Mouse (Mus musculus): ENCODE data around the gene Gm26897.

Gene Gm26897

DNA sequence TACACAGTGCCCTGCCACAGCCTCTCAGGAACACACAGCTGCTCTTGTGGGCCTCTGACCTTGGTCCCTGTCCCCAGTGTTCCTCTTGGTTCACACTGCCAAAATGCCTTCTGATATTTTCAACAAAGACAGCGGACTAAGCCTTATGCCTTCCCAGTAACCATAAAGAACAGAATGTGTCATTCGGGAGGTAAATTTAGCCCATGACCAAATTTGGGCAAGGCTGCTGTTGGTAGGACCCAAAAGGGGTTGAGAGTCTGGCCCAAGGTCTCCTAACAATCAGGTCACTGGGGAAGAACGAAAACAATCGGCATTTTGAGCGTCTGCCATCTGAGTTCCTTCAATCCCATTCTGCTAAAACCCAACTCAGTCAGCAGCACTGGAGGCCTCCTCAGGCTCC, 15.9 kb downstream of the Gm26897 start:
- no peak for DNase-seq (ENCODE audit: extremely low spot score, low read depth, low spot score)

DNA sequence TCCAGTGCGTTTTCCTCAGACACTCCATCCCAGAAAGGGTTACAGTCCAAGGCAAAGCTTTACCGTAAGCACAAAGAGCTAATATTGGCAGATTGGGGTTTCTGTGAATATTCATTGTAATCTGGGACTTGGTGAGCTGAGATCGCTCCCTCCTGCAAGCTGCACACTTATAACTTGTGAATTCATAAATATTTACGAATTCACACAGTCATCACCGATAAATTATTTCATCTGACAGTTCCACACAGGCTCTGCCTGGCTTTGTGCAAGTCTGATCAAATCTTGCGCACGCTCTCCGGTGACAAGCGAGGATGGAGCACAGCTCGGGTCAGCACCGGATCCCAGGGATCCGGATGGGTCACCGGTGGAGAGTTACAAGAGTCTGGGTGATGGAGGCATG, 16.4 kb downstream of the Gm26897 start:
- DNase-seq (ENCODE audit: extremely low spot score, low read depth, low spot score): no peak

DNA sequence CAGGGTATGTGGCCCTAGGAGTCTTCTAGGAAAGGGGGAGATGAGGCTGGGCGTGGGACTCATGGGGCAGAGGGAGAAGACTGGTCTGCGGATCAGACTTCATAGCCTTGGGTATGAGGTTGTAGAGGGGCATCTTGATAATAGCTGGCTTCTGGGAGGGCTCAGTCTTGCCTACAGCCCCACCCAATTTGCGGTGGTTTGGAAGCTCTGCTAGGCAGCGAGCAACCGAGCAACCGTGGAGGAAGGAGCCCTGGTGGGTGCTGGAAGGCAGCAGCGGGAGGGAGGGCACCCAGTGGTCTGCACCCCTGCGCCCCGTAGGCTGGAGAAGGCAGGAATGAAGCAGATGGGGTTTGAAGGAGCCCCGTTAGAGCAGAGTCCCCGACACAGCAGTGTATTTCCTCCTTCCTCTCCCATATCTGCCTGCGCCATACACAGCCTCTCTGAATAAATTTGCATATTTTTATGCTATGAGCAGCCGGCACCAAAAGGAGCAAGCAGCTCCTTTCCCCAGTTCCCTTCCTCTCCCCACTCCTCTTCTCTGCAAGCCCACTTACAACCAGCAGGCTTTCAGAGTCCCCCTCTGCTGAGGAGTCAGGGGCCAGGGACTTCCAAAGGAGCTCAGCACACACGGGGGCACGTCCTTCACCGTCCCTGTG, 20.9 kb downstream of the Gm26897 start:
- DNase-seq (ENCODE audit: extremely low spot score, low read depth, low spot score): no peak

DNA sequence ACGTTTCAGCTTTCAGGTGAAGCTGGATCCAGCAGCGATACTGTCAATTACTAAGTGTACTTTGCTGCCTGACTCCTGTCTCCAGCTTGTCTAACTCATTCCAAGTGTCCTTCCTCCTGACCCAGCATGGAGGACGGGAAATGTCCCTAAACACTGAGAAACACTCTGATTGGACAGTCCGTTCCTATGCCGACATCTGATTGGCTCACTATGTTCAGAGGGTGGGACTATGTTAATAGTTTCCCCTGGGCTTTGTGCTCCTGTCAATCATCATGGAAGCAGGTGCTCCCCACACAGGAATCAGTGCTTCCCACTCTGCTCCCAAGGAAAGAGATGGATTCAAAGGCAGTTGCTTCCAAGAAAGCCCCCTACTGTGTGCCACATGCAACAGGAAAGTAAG, 21.6 kb downstream of the Gm26897 start:
- peak; percentile 71 for DNase-seq (ENCODE audit: extremely low spot score, low read depth, low spot score)

DNA sequence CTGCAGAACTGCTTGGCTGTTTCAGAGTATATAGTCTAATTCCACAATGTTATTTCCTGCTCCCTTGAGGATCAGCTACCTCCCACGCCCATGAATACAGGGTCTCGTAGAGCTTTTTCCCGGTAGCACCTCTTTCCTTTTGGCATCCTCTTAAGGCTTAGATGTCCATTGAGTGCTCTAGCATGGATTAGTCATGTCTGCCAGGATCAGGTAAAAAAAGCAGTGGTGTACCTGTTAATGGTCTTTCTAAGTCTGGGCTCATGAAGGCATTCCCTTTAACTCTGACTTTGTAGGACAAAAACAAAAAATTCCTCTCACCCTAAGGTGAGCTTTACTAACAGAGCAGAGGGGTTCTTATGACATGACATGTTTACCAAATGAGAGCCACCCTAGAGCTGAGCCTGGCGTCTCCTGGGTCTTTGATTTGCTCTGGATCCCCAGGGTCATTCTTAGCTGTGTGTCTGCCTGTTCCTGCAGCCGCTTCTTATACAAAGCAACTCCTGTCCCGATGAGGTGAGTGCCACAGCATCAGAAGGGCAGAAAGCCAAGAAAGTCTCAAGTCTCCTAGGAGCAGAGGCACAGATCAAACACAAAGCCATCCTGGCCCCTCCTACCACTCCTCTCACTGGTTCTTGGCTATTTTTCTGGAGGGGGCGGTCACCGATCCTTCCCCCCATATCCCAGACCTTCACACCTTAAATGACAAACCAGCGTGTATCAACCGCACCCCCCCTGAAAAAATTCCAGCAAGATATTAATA, 27.2 kb downstream of the Gm26897 start:
- no peak for DNase-seq (ENCODE audit: extremely low spot score, low read depth, low spot score)

DNA sequence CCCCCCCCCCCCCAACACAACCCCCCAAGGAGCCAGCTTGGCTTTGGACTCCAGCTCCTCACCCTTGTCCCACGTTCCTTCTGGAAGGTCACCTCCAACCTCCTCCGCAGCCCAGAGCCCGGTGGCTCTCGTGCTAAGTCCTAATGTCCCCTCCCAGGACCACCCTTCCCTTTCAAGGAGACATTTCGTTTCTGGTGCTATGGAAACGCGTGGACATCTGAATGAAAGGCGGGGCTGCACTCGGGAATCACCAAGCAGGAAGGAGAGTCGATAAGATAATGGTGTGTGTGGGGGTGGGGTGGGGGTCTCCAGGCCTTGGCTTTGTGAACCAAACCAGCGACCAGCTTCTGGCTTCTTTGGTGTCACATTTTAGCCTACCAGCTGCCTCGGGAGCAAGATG, 27.9 kb downstream of the Gm26897 start:
- DNase-seq (ENCODE audit: extremely low spot score, low read depth, low spot score): no peak

DNA sequence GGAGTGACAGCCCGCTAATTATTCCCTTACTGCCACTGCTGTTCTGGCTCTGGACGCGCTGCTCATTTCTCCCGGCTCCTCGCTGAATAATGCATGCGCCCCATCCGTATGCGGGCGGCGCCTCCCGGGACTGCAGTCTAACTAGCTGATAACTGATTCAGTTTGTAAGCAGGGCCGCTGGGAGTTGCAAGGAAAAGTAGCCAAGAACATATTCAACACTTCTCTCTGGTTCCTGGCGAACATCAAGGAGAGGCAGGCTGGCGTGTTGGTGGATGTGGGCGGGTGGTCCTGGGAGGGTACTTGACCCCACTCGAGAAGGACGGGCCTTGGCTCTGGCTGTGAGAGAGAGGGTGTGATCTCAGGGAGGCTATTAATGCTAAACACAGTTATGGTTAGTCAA, 28.4 kb downstream of the Gm26897 start:
- no peak for DNase-seq (ENCODE audit: extremely low spot score, low read depth, low spot score)

DNA sequence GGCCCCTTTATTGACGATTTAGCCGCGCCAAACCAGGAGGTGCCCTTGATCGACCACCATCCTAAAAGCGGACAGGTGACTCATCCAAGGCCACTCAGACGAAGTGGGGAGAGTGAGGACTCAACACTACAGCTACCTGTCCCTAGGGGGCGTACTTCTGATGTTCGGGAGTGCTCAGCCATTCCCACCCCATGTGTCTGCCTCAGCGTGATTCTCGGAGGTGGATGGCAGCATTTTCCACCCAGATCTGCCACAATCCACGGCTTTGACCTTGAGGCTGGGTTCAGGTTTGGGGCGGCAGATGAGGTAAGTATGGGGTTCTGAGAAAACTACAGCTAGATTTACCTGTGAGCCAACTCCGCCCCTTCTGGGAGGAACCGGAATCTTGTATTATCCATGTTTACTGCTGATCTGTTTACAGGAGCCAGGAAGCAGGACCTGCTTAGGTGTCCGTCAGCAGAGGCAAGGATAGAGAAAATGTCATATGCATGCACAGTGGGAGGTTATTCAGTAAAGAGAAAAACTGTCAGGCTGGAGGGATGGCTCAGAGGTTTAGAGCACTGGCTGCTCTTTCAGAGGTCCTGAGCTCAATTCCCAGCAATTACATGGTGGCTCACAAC, 32.1 kb downstream of the Gm26897 start:
- no peak for DNase-seq (ENCODE audit: extremely low spot score, low read depth, low spot score)

DNA sequence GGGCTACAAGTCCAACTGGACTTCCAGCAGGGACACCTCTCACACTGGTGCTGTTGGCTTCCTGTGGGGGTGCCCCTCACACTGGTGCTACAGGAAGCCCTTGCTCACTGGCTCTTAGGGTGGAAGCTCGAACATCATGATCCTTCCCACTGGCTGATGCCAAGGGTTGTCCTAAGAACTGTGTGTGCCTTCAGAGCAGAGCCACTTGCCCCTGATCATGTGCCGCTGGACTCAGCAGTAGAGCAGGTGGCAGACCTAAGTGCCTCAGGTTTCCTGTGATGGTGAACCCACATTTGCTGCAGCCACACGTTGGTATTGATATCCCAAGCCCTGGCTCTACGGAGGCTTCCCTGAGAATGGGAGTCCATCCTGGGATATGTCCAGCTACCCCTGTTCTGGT, 33.0 kb downstream of the Gm26897 start:
- no peak for DNase-seq (ENCODE audit: extremely low spot score, low read depth, low spot score)

DNA sequence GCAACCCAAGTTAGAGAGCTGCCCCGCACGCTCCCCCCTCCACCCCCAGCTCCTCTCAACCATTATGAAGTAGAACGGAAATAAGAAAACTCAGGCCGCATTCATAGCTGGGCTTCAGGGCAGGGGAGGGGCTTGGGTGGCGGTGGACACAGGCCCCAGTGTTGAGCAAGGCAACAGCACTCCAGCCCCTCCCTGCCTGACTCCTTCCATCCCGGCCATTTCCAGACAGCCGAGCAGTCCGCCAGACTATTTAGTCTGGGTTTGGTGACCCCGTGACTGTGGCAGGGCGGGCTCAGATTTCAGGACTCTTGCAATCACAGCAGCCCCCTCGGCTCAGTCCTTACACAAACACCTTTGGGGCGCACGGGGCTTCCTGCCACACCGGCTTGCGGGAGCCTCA, 36.5 kb downstream of the Gm26897 start:
- DNase-seq (ENCODE audit: extremely low spot score, low read depth, low spot score): peak; percentile 64

DNA sequence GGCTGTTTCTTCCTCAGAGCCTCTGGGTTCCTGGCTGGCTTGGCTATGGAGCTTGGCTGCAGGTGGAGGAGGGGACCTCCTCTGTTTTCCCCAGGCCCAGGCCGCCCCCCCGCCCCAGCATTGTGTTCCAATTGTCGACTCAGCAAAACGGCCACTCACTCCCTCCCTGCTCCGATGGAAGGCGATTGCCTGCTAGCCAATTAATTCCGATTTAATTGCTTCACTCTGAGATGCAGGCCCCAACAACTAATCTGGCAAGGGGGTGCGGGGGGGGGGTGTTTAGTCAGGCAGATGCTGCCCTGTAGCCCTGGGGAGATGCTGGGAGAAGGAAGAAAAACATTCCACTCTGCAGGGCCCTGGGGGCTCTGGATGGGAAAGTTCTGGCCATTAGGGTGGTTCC, 38.4 kb downstream of the Gm26897 start:
- DNase-seq (ENCODE audit: extremely low spot score, low read depth, low spot score): no peak

DNA sequence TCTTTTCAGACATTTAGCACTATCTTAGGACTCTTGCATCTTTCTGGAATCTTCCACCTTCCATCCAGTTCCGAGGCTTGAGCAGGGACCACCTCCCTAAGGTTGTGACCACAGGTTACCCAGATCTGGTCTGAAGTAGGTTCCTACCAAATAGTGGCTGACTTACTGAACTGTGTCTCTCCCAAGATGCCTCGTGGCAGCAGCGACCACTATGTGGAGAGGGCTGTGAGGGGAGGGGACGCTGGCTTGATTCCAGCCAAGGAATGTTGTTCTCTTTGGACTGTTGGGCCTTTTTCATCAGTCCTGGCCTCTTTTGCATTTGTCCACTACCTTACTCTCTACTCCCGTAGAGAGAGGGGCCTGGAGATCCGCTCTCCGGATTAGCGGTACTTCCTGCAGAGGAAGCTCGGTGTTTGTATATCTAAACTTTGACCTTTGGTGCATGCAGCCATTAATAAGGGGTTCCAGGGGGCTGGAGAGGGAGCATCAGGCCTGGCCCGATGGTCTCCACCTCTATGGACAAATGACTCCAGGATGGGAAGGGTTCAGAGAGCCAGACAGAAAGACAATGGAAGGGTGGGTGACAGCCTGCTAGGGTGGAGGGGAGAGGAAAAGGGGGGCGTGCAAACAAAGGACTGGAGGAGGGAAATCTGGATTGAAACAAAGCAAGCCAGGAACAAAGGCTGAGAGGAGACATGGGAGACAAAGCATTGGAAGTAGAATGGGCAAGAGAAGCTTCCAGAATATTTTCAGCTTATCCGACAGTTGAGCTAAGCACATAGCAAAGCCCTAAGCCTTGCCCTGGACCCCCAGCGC, 39.1 kb downstream of the Gm26897 start:
- no peak for DNase-seq (ENCODE audit: extremely low spot score, low read depth, low spot score)

DNA sequence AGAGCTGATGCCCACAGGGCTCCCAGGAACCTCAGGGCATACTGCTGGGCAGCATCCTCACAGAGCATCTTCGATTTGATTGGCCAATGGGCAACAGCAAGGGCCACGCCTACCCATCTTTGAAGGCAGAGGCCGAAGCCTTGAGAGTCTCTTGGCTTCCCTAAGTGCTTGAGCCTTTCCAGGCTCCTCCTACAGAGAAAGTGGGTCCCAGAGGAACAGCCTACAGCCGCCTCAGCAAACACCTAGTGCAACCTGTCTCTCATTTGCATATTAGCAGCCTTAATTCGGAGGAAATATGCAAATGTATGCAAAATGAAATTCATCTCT, 39.6 kb downstream of the Gm26897 start:
- DNase-seq (ENCODE audit: extremely low spot score, low read depth, low spot score): no peak

DNA sequence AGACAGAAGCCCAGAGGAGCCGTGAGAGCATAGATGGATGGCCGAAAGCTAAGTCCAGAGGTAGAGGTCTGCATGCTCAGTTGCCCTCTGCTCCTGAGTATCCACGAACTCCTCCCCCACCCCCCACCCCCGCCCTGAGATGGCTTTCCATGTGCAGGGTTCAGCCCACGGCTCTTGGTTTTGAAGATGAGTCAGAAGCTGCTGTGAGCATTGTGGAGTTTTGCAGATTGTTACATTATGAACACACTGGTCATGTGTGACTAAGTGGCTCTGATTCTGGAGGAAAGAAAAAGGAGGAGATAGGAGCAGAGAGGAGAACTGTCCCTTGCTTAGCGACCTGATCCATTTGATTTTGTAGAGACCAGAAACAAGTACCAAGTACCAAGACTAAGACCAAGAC, 42.5 kb downstream of the Gm26897 start:
- no peak for DNase-seq (ENCODE audit: extremely low spot score, low read depth, low spot score)

DNA sequence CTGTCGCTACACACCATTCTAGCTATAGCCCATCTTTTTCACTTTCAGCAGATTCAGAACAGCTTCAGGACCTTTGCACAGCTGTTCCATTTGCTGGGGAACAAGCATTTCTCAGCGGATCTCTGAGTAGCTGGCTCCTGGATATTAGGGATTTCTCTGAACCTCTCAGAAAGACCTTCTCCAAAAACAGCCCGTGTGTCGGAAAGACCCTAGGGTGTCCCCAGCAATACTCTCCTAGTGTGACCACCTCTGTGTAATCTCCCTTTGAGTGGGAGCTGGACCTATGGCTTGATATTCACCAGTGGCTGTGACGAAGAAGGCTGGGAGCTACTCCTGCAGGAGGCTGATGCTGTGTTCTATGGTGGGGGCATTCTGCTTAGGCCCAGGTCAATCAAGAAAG, 44.4 kb downstream of the Gm26897 start:
- no peak for DNase-seq (ENCODE audit: extremely low spot score, low read depth, low spot score)

DNA sequence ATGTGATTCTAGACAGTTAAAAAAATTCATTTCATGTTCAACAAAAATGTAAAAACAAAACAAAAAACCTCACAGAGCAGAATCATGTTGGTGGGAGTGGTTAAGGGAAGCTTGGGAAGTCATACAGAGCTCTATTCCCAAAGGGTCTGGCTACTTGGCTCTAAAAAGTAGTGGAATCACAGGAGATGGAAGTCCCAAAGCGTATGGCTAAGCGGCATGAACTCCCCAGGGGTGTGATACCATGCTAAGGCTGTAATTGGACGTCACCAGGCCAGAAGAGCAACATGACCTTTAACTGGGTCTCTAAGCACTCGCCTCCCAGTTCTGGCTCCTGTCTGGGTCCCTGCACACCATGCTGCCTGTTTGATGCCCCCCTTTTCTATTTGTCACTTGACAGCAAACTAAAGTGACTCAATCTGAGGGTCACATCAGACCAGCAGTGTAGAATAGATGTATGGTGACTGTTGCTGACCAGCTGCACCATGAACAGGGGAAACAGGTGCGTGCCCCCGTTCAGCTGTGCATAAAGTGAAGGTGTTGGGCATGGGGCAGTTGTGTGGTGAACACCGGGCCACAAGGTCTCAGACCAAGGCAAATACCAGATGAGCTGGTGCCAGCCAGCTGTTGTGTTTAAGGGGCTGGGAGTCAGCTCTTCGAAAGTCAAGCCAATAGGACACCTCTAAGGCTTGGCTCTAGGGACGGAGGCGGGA, 46.2 kb downstream of the Gm26897 start:
- DNase-seq (ENCODE audit: extremely low spot score, low read depth, low spot score): no peak

Data from hindlimb bud, embryonic 11.5 days (tissue).